Mouse (Mus musculus): ENCODE results near the gene Aim2. TPM values are rescaled to one million over a fixed set of nuclear protein-coding genes. Genes with fewer than 3 reads are reported as not detected.
A peak's percentile ranks its signal among the peaks of the same experiment; 100 is the strongest.

Gene Aim2
- polyA plus RNA-seq, 1 experiment from 2014 or later: 5.1 TPM

- 28% methylated on average over 3 of the region's 3 CpGs for WGBS (ENCODE audit: insufficient replicate concordance)
- peak; percentile 21 for DNase-seq
- Histone ChIP-seq H3K36me3 (no peaks in the 10 kb centered on the region), H3K4me3 (replicated peaks) (no peak overlapping the region), H3K9me3 (replicated peaks) (no peaks in the 10 kb centered on the region), H3K27ac (no peak overlapping the region), H3K4me2 (no peak overlapping the region), H3K27me3 (no peaks in the 10 kb centered on the region), H3K9ac (no peak overlapping the region), H3K4me1 (replicated peaks) (no peaks in the 10 kb centered on the region)
- ATAC-seq (ENCODE audit: low read depth): 0 out of 2 replicates have a peak, but pooled peaks have one; percentile 41
These were observed 47.8 kb downstream of the Aim2 start for GRCm38 (mm10) chr1:173398323-173398970.

DNA sequence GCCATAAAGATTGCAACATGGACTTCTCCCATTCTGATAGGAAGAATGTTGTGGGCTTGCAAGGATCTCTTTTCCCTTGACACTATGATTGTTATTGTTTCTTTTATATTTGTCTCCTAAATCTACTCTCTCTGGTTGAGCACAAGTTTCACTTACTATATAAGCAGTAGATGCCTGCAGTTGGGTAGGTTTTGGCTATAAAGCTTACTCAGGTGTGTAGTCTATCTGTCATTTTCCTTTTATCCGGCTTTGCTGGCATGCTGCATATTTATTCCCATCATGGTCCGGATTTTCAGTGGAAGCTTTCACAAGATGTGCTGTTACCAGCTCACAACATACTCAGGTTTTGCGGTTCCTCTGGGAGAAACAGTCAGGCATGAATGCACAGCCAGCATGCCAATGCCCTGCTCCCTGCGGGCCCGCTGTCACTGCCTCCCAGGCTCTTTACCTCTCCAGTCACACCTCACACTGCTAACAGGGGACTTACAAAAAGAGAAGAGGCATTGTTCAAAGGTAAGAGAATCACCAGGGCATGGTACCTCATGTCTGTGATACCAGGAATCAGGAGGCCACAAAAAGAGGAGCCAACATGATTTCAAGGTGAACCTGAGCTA, 54.1 kb downstream of the Aim2 start:
- Histone ChIP-seq H3K27ac (no peak overlapping the region), H3K36me3 (no peaks in the 10 kb centered on the region), H3K4me2 (no peak overlapping the region), H3K27me3 (no peaks in the 10 kb centered on the region), H3K4me1 (replicated peaks) (no peaks in the 10 kb centered on the region), H3K9ac (no peak overlapping the region), H3K9me3 (replicated peaks) (no peaks in the 10 kb centered on the region), H3K4me3 (replicated peaks) (no peak overlapping the region)
- 83% methylated on average over 5 of the region's 5 CpGs for WGBS (ENCODE audit: insufficient replicate concordance)
- no peak for ATAC-seq (ENCODE audit: low read depth)
- DNase-seq: no peak

- Histone ChIP-seq H3K27me3 (no peaks in the 10 kb centered on the region), H3K9me3 (replicated peaks) (no peaks in the 10 kb centered on the region), H3K36me3 (no peaks in the 10 kb centered on the region), H3K4me2 (no peak overlapping the region), H3K27ac (no peak overlapping the region), H3K4me3 (replicated peaks) (no peak overlapping the region), H3K9ac (no peak overlapping the region), H3K4me1 (replicated peaks) (no peaks in the 10 kb centered on the region)
- no peak for ATAC-seq (ENCODE audit: low read depth)
- DNase-seq: no peak
These were observed 58.4 kb downstream of the Aim2 start for GRCm38 (mm10) chr1:173409066-173409465.

DNA sequence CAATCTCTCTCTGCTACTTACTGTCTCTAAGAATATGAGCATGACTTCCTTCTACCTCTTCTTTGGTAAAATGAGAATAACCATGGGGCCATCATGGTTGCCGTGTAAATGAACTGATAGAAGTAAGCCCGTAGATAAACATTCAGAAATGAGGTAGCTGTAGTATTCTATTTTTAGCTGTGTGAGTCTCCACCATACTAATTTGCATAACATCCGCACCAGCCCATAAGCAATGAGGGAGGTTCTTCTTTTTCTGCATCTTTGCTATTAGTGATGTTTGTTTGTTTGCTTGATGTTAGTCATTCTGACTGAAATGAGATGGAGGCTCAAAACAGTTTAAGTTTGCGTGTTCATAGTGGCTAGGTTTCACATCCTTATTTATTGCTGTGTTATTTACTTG, 61.2 kb downstream of the Aim2 start:
- 56% methylated on average over 4 of the region's 4 CpGs for WGBS (ENCODE audit: insufficient replicate concordance)

GRCm38 (mm10) chr1:173414631-173415030, 64.0 kb downstream of the Aim2 start:
- 55% methylated on average over 3 of the region's 3 CpGs for WGBS (ENCODE audit: insufficient replicate concordance)
- ATAC-seq (ENCODE audit: low read depth) (no peak), DNase-seq (no peak)
- H3K4me2 ChIP-seq: no peak overlapping the region
- no peak overlapping the region for H3K4me3 ChIP-seq (replicated peaks)
- H3K9ac ChIP-seq: no peak overlapping the region
- no peaks in the 10 kb centered on the region for H3K9me3 ChIP-seq (replicated peaks)
- no peaks in the 10 kb centered on the region for H3K27me3 ChIP-seq
- H3K27ac ChIP-seq: no peak overlapping the region
- H3K36me3 ChIP-seq: no peaks in the 10 kb centered on the region
- H3K4me1 ChIP-seq (replicated peaks): no peaks in the 10 kb centered on the region

More for the DNA sequence above, 61.2 kb downstream of the Aim2 start:
- no peak overlapping the region for H3K9ac ChIP-seq
- no peak overlapping the region for H3K27ac ChIP-seq
- H3K36me3 ChIP-seq: no peaks in the 10 kb centered on the region
- DNase-seq (no peak), ATAC-seq (ENCODE audit: low read depth) (no peak)
- no peaks in the 10 kb centered on the region for H3K27me3 ChIP-seq
- no peak overlapping the region for H3K4me3 ChIP-seq (replicated peaks)
- no peaks in the 10 kb centered on the region for H3K9me3 ChIP-seq (replicated peaks)
- H3K4me1 ChIP-seq (replicated peaks): no peaks in the 10 kb centered on the region
- H3K4me2 ChIP-seq: no peak overlapping the region

GRCm38 (mm10) chr1:173418516-173418915, 67.8 kb downstream of the Aim2 start:
- no peak overlapping the region for H3K4me2 ChIP-seq
- 0 out of 2 replicates have a peak, but pooled peaks have one; percentile 5 for ATAC-seq (ENCODE audit: low read depth)
- H3K27ac ChIP-seq: no peak overlapping the region
- DNase-seq: no peak
- no peaks in the 10 kb centered on the region for H3K4me1 ChIP-seq (replicated peaks)
- H3K9ac ChIP-seq: no peak overlapping the region
- no peaks in the 10 kb centered on the region for H3K9me3 ChIP-seq (replicated peaks)
- no peaks in the 10 kb centered on the region for H3K27me3 ChIP-seq
- no peak overlapping the region for H3K4me3 ChIP-seq (replicated peaks)
- WGBS (ENCODE audit: insufficient replicate concordance): 77% methylated on average over 3 of the region's 3 CpGs
- H3K36me3 ChIP-seq: no peaks in the 10 kb centered on the region

GRCm38 (mm10) chr1:173418936-173419621, 68.4 kb downstream of the Aim2 start:
- DNase-seq (no peak), ATAC-seq (ENCODE audit: low read depth) (peak; percentile 86)
- Histone ChIP-seq H3K4me1 (replicated peaks) (no peaks in the 10 kb centered on the region), H3K27ac (no peak overlapping the region), H3K36me3 (no peaks in the 10 kb centered on the region), H3K9me3 (replicated peaks) (no peaks in the 10 kb centered on the region), H3K4me2 (peak overlapping the region; percentile 4; the same call in 1 of the 2 replicates), H3K4me3 (replicated peaks) (no peak overlapping the region), H3K27me3 (no peaks in the 10 kb centered on the region), H3K9ac (no peak overlapping the region)
- 64% methylated on average over 1 of the region's 1 CpGs for WGBS (ENCODE audit: insufficient replicate concordance)

GRCm38 (mm10) chr1:173420374-173420773, 69.7 kb downstream of the Aim2 start:
- 22% methylated on average over 6 of the region's 6 CpGs for WGBS (ENCODE audit: insufficient replicate concordance)
- Histone ChIP-seq H3K4me2 (no peak overlapping the region), H3K4me1 (replicated peaks) (no peaks in the 10 kb centered on the region), H3K27me3 (no peaks in the 10 kb centered on the region), H3K9ac (no peak overlapping the region), H3K4me3 (replicated peaks) (no peak overlapping the region), H3K36me3 (no peaks in the 10 kb centered on the region), H3K9me3 (replicated peaks) (no peaks in the 10 kb centered on the region), H3K27ac (no peak overlapping the region)
- DNase-seq (peak; percentile 12), ATAC-seq (ENCODE audit: low read depth) (peak; percentile 57)

- ATAC-seq (ENCODE audit: low read depth) (no peak), DNase-seq (no peak)
- no peaks in the 10 kb centered on the region for H3K9me3 ChIP-seq (replicated peaks)
- H3K4me3 ChIP-seq (replicated peaks): no peak overlapping the region
- no peaks in the 10 kb centered on the region for H3K4me1 ChIP-seq (replicated peaks)
- no peaks in the 10 kb centered on the region for H3K27me3 ChIP-seq
- H3K4me2 ChIP-seq: no peak overlapping the region
- no peak overlapping the region for H3K27ac ChIP-seq
- no peak overlapping the region for H3K9ac ChIP-seq
- whole genome bisulfite sequencing (ENCODE audit: insufficient replicate concordance): 59% methylated on average over 2 of the region's 2 CpGs
- no peaks in the 10 kb centered on the region for H3K36me3 ChIP-seq
These were observed 75.7 kb downstream of the Aim2 start for GRCm38 (mm10) chr1:173426345-173426744.

- no peak for DNase-seq
- no peaks in the 10 kb centered on the region for H3K9me3 ChIP-seq (replicated peaks)
- H3K4me3 ChIP-seq (replicated peaks): no peak overlapping the region
- H3K9ac ChIP-seq: no peak overlapping the region
- no peaks in the 10 kb centered on the region for H3K4me1 ChIP-seq (replicated peaks)
- no peak overlapping the region for H3K4me2 ChIP-seq
- ATAC-seq (ENCODE audit: low read depth): no peak
- no peak overlapping the region for H3K27ac ChIP-seq
- WGBS (ENCODE audit: insufficient replicate concordance): 61% methylated on average over 8 of the region's 8 CpGs
- no peaks in the 10 kb centered on the region for H3K27me3 ChIP-seq
- no peaks in the 10 kb centered on the region for H3K36me3 ChIP-seq
These were observed 76.7 kb downstream of the Aim2 start for GRCm38 (mm10) chr1:173427385-173427784.

DNA sequence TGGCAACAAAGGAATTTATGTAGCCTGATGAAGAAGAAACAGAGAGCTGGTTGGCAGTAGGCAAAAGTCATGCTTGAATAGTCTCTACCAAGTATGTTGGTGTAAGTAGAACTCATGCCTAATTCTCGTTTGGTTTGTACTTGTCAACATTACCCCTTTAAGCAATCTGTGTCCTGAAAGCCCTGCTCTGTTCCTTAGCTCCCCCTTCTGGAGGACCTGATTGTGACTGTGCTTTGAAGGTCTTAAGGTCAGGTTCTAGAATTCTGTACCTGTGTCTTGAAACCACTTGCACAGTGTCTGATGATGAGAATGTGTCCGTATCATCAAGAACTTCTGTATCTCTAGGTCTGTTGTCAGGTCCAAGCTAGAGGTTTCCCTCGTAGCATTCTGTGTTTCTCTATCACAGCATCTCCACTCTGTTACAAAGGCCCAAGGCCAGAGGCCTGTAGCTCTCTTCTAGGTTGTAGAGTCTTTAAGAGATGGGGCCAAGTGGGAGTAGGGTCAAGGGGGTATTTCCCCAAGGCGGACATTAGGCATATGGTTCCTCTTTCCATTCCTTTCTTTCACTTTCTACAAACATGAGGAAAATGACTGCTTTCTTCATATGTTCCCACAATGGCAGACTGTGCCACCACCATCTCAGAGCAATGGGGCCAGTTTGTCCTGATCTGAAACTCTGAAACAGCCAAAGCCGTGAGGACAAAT, 79.5 kb downstream of the Aim2 start:
- Histone ChIP-seq H3K27me3 (no peaks in the 10 kb centered on the region), H3K4me3 (replicated peaks) (no peak overlapping the region), H3K36me3 (no peaks in the 10 kb centered on the region), H3K4me1 (replicated peaks) (no peaks in the 10 kb centered on the region), H3K9me3 (replicated peaks) (no peaks in the 10 kb centered on the region), H3K4me2 (no peak overlapping the region), H3K9ac (no peak overlapping the region), H3K27ac (no peak overlapping the region)
- ATAC-seq (ENCODE audit: low read depth) (no peak), DNase-seq (no peak)
- WGBS (ENCODE audit: insufficient replicate concordance): 67% methylated on average over 5 of the region's 5 CpGs
